ENCODE assay signal across 8 mouse cellular contexts in genomic region chr17:84112411-84113031, GRCm38 (mm10).
DNase-seq lines count a peak whose midpoint lies in the region; ATAC-seq and TF ChIP-seq lines count a peak whose summit lies in the region.

No protein-coding gene starts in this region.

- H3K36me3 ChIP-seq in limb, embryonic 11.5 days (ENCODE audit: control insufficient read depth, insufficient read depth, low read length), result no peaks in the 10 kb centered on the region
- no peaks in the 10 kb centered on the region for H3K36me3 ChIP-seq in small intestine, adult 2 months (ENCODE audit: control insufficient read depth, insufficient read depth, low read length)

- DNase-seq in adrenal gland, postnatal 10 days, result peak; percentile 66
- DNase-seq in adrenal gland, postnatal 4 days (ENCODE audit: low spot score in 2 of 2), result no peak
- peak; percentile 88 for DNase-seq in NIH3T3 (ENCODE audit: low read depth)
- DNase-seq in heart, adult 9 months (ENCODE audit: low spot score in 2 of 2), result peak; percentile 80 to 83
- peak; percentile 55 for DNase-seq in limb, embryonic 11.5 days (ENCODE audit: low spot score)
- no peak for DNase-seq in cerebellum, postnatal 36 days
- DNase-seq in left cerebral cortex, adult 11 months (ENCODE audit: low spot score), result no peak

- ATAC-seq in limb, embryonic 11.5 days (ENCODE audit: insufficient number of reproducible peaks, low FRiP score, low TSS enrichment, low read depth), result peak; percentile 41; the same call in 1 of the 2 replicates

- no peak for TF ChIP-seq CTCF in small intestine, adult 2 months (IDR thresholded peaks at IDR 0.05; ENCODE audit: extremely low read depth, insufficient read length, insufficient replicate concordance, low read depth, low read length)

- TF ChIP-seq POLR2A in small intestine, adult 2 months (IDR thresholded peaks at IDR 0.05; ENCODE audit: low read depth, low read length), result no peak

- no peak overlapping the region for H3K27ac ChIP-seq in limb, embryonic 11.5 days (replicated peaks; ENCODE audit: low read depth, low read length)
- peak overlapping the region; percentile 59 for H3K27ac ChIP-seq in small intestine, adult 2 months (ENCODE audit: insufficient read depth, low read depth, low read length)

- H3K4me1 ChIP-seq in limb, embryonic 11.5 days (ENCODE audit: control insufficient read depth, insufficient read depth, low read length), result peaks cover 15% of the 10 kb centered on the region
- peaks cover 39% of the 10 kb centered on the region for H3K4me1 ChIP-seq in small intestine, adult 2 months (ENCODE audit: control insufficient read depth, insufficient read depth, insufficient read length, low read length)

- no peak overlapping the region for H3K9ac ChIP-seq in limb, embryonic 11.5 days (ENCODE audit: low read length)

- WGBS in limb, embryonic 11.5 days, result 19% methylated on average over 6 of the region's 6 CpGs
- WGBS in small intestine, adult 2 months, result 38% methylated on average over 6 of the region's 6 CpGs

- H3K27me3 ChIP-seq in limb, embryonic 11.5 days (ENCODE audit: control insufficient read depth, insufficient read depth, low read length), result no peaks in the 10 kb centered on the region
- H3K27me3 ChIP-seq in small intestine, adult 2 months (ENCODE audit: control insufficient read depth, insufficient read depth, low read length), result no peaks in the 10 kb centered on the region

- H3K4me2 ChIP-seq in limb, embryonic 11.5 days (ENCODE audit: low read depth, severe bottlenecking), result no peak overlapping the region

- H3K9me3 ChIP-seq in limb, embryonic 11.5 days (ENCODE audit: control insufficient read depth, low read length), result no peaks in the 10 kb centered on the region

- H3K4me3 ChIP-seq in limb, embryonic 11.5 days (ENCODE audit: low read depth, low read length), result no peak overlapping the region
- H3K4me3 ChIP-seq in small intestine, adult 2 months (ENCODE audit: low read depth, low read length), result no peak overlapping the region

Comparison
In these comparisons a context has a peak if more than half of its experiments do, and no peak if none do; other contexts are left out.
1. DNase-seq: peak in adrenal gland, postnatal 10 days (single experiment), NIH3T3 (single experiment), heart, adult 9 months (2 of 2) and limb, embryonic 11.5 days (single experiment); none in adrenal gland, postnatal 4 days (0 of 2), cerebellum, postnatal 36 days (0 of 2) and left cerebral cortex, adult 11 months (single experiment).